Mouse (Mus musculus): ENCODE data around the gene Dyrk1a. TPM values are rescaled to one million over a fixed set of nuclear protein-coding genes. Genes with fewer than 3 reads are reported as not detected.

Gene Dyrk1a
- total and polyA plus RNA-seq, 3 experiments: 28.2 to 80.5 (median 74.0) TPM

- H3K27ac ChIP-seq: peak overlapping the region; percentile 4
- H3K36me3 ChIP-seq (ENCODE audit: control insufficient read depth, insufficient read depth, low read length): peaks cover 2% of the 10 kb centered on the region; the same call in 1 of the 2 replicates
- WGBS: 33% methylated on average over 7 of the region's 7 CpGs
- intact Hi-C loops (cut with DNase I): no loop called here
- TF ChIP-seq POLR2A (IDR thresholded peaks at IDR 0.05; ENCODE audit: insufficient read depth, low read depth, low read length): no peak
- TF ChIP-seq CTCF (IDR thresholded peaks at IDR 0.05): no peak
- no peak for TF ChIP-seq EP300 (IDR thresholded peaks at IDR 0.05; ENCODE audit: insufficient read depth, low read depth, low read length)
- no peak for DNase-seq
- no peaks in the 10 kb centered on the region for H3K27me3 ChIP-seq (ENCODE audit: control insufficient read depth, insufficient read depth, low read length)
- no peaks in the 10 kb centered on the region for H3K79me2 ChIP-seq (replicated peaks; ENCODE audit: control insufficient read depth, insufficient read depth, low read length)
- peaks cover 12% of the 10 kb centered on the region for H3K4me1 ChIP-seq (ENCODE audit: control insufficient read depth, insufficient read depth, low read length)
- no peak overlapping the region for H3K4me3 ChIP-seq
- H3K9ac ChIP-seq (ENCODE audit: low read depth, low read length): no peak overlapping the region
These were observed 10.0 kb upstream of the Dyrk1a start for GRCm38 (mm10) chr16:94559782-94560181.

GRCm38 (mm10) chr16:94560618-94561017, 9.2 kb upstream of the Dyrk1a start:
- peak overlapping the region; percentile 12 for H3K27ac ChIP-seq
- no peaks in the 10 kb centered on the region for H3K27me3 ChIP-seq (ENCODE audit: control insufficient read depth, insufficient read depth, low read length)
- no peak for DNase-seq
- H3K36me3 ChIP-seq (ENCODE audit: control insufficient read depth, insufficient read depth, low read length): peaks cover 2% of the 10 kb centered on the region; the same call in 1 of the 2 replicates
- intact Hi-C loops (cut with DNase I): no loop called here
- no peaks in the 10 kb centered on the region for H3K79me2 ChIP-seq (replicated peaks; ENCODE audit: control insufficient read depth, insufficient read depth, low read length)
- 37% methylated on average over 5 of the region's 5 CpGs for WGBS
- H3K4me1 ChIP-seq (ENCODE audit: control insufficient read depth, insufficient read depth, low read length): peaks cover 12% of the 10 kb centered on the region
- no peak for TF ChIP-seq EP300 (IDR thresholded peaks at IDR 0.05; ENCODE audit: insufficient read depth, low read depth, low read length)
- no peak overlapping the region for H3K9ac ChIP-seq (ENCODE audit: low read depth, low read length)
- H3K4me3 ChIP-seq: no peak overlapping the region

- 43% methylated on average over 8 of the region's 8 CpGs for WGBS
- intact Hi-C loops (cut with DNase I): loop anchor here (5.0 kb wide), 1 partner anchor 94 kb away; no protein-coding TSS in a partner anchor
- TF ChIP-seq POLR2A (IDR thresholded peaks at IDR 0.05; ENCODE audit: insufficient read depth, low read depth, low read length): no peak
- no peak for TF ChIP-seq EP300 (IDR thresholded peaks at IDR 0.05; ENCODE audit: insufficient read depth, low read depth, low read length)
- TF ChIP-seq CTCF (IDR thresholded peaks at IDR 0.05): no peak
- no peaks in the 10 kb centered on the region for H3K36me3 ChIP-seq (ENCODE audit: control insufficient read depth, insufficient read depth, low read length)
- DNase-seq: no peak
- no peak overlapping the region; the same call in 1 of the 2 replicates for H3K27ac ChIP-seq
- H3K79me2 ChIP-seq (replicated peaks; ENCODE audit: control insufficient read depth, insufficient read depth, low read length): no peaks in the 10 kb centered on the region
- H3K4me3 ChIP-seq: no peak overlapping the region
- no peak overlapping the region for H3K9ac ChIP-seq (ENCODE audit: low read depth, low read length)
- H3K4me1 ChIP-seq (ENCODE audit: control insufficient read depth, insufficient read depth, low read length): peaks cover 3% of the 10 kb centered on the region; the same call in 1 of the 2 replicates
- H3K27me3 ChIP-seq (ENCODE audit: control insufficient read depth, insufficient read depth, low read length): no peaks in the 10 kb centered on the region
These were observed 3.7 kb upstream of the Dyrk1a start for GRCm38 (mm10) chr16:94566124-94566523.

- H3K27ac ChIP-seq: no peak overlapping the region
- TF ChIP-seq EP300 (IDR thresholded peaks at IDR 0.05; ENCODE audit: insufficient read depth, low read depth, low read length) (no peak), POLR2A (IDR thresholded peaks at IDR 0.05; ENCODE audit: insufficient read depth, low read depth, low read length) (no peak), CTCF (IDR thresholded peaks at IDR 0.05) (no peak)
These were observed 2.8 kb upstream of the Dyrk1a start for GRCm38 (mm10) chr16:94566834-94567585.

GRCm38 (mm10) chr16:94567751-94568150, 2.1 kb upstream of the Dyrk1a start:
- Histone ChIP-seq H3K27me3 (ENCODE audit: control insufficient read depth, insufficient read depth, low read length) (no peaks in the 10 kb centered on the region), H3K4me3 (no peak overlapping the region), H3K9ac (ENCODE audit: low read depth, low read length) (no peak overlapping the region), H3K79me2 (replicated peaks; ENCODE audit: control insufficient read depth, insufficient read depth, low read length) (no peaks in the 10 kb centered on the region), H3K36me3 (ENCODE audit: control insufficient read depth, insufficient read depth, low read length) (peaks cover 8% of the 10 kb centered on the region), H3K27ac (peak overlapping the region; percentile 99), H3K4me1 (ENCODE audit: control insufficient read depth, insufficient read depth, low read length) (peaks cover 9% of the 10 kb centered on the region)
- 75% methylated on average over 5 of the region's 5 CpGs for WGBS
- TF ChIP-seq POLR2A (IDR thresholded peaks at IDR 0.05; ENCODE audit: insufficient read depth, low read depth, low read length) (no peak), EP300 (IDR thresholded peaks at IDR 0.05; ENCODE audit: insufficient read depth, low read depth, low read length) (no peak), CTCF (IDR thresholded peaks at IDR 0.05) (no peak)
- intact Hi-C loops (cut with DNase I): loop anchor here (1.0 to 5.0 kb wide), 2 partner anchors 51 to 95 kb away; no protein-coding TSS in a partner anchor
- no peak for DNase-seq

More at GRCm38 (mm10) chr16:94566834-94567585, 2.8 kb upstream of the Dyrk1a start:
- intact Hi-C loops (cut with DNase I): loop anchor here (5.0 kb wide), 1 partner anchor 95 kb away; no protein-coding TSS in a partner anchor
- Histone ChIP-seq H3K4me3 (no peak overlapping the region), H3K4me1 (ENCODE audit: control insufficient read depth, insufficient read depth, low read length) (peaks cover 6% of the 10 kb centered on the region), H3K9ac (ENCODE audit: low read depth, low read length) (no peak overlapping the region), H3K27me3 (ENCODE audit: control insufficient read depth, insufficient read depth, low read length) (no peaks in the 10 kb centered on the region), H3K79me2 (replicated peaks; ENCODE audit: control insufficient read depth, insufficient read depth, low read length) (no peaks in the 10 kb centered on the region), H3K36me3 (ENCODE audit: control insufficient read depth, insufficient read depth, low read length) (peaks cover 4% of the 10 kb centered on the region)
- WGBS: 82% methylated on average over 11 of the region's 11 CpGs
- DNase-seq: no peak

Measured in heart, adult 2 months (tissue).